Mouse (Mus musculus): ENCODE results near the gene Cela1. TPM values are rescaled to one million over a fixed set of nuclear protein-coding genes. Genes with fewer than 3 reads are reported as not detected.

Cela1 gene
- polyA plus RNA-seq, 1 experiment from 2014 or later = 17.0 TPM

- peak overlapping the region; percentile 6; the same call in 1 of the 2 replicates for H3K9ac ChIP-seq
- no peaks in the 10 kb centered on the region for H3K9me3 ChIP-seq (replicated peaks)
- H3K27ac ChIP-seq (replicated peaks) = peak overlapping the region; percentile 84
- WGBS (ENCODE audit: insufficient replicate concordance) = 10% methylated on average over 12 of the region's 12 CpGs
- peak overlapping the region; percentile 9; the same call in 1 of the 2 replicates for H3K4me3 ChIP-seq (replicated peaks)
- ATAC-seq (ENCODE audit: insufficient read depth) = peak; percentile 86
- peak overlapping the region; percentile 49 for H3K4me2 ChIP-seq
- no peaks in the 10 kb centered on the region for H3K36me3 ChIP-seq (replicated peaks)
- H3K4me1 ChIP-seq (replicated peaks) = peaks cover 48% of the 10 kb centered on the region
- H3K27me3 ChIP-seq = no peaks in the 10 kb centered on the region
Measured at GRCm38 (mm10) chr15:100673585-100674391, 13.9 kb downstream of the Cela1 start.

GRCm38 (mm10) chr15:100670833-100671232, 16.9 kb downstream of the Cela1 start:
- Histone ChIP-seq H3K4me2 (no peak overlapping the region), H3K27ac (replicated peaks) (no peak overlapping the region), H3K4me1 (replicated peaks) (peaks cover 65% of the 10 kb centered on the region), H3K36me3 (replicated peaks) (no peaks in the 10 kb centered on the region), H3K27me3 (no peaks in the 10 kb centered on the region), H3K9me3 (replicated peaks) (no peaks in the 10 kb centered on the region), H3K4me3 (replicated peaks) (no peak overlapping the region), H3K9ac (no peak overlapping the region)
- no peak for ATAC-seq (ENCODE audit: insufficient read depth)
- 81% methylated on average over 5 of the region's 5 CpGs for WGBS (ENCODE audit: insufficient replicate concordance)

- Histone ChIP-seq H3K27ac (replicated peaks) (no peak overlapping the region), H3K4me2 (no peak overlapping the region), H3K9me3 (replicated peaks) (no peaks in the 10 kb centered on the region), H3K4me1 (replicated peaks) (peaks cover 66% of the 10 kb centered on the region), H3K27me3 (no peaks in the 10 kb centered on the region), H3K9ac (no peak overlapping the region), H3K4me3 (replicated peaks) (no peak overlapping the region), H3K36me3 (replicated peaks) (no peaks in the 10 kb centered on the region)
- ATAC-seq (ENCODE audit: insufficient read depth) = no peak
- WGBS (ENCODE audit: insufficient replicate concordance) = 58% methylated on average over 8 of the region's 8 CpGs
Measured at GRCm38 (mm10) chr15:100670004-100670403, 17.7 kb downstream of the Cela1 start.

- no peaks in the 10 kb centered on the region for H3K27me3 ChIP-seq
- H3K4me1 ChIP-seq (replicated peaks) = peaks cover 66% of the 10 kb centered on the region
- H3K4me3 ChIP-seq (replicated peaks) = peak within 1 kb of the TSS; percentile 64
- H3K27ac ChIP-seq (replicated peaks) = peak within 1 kb of the TSS; percentile 43
- no peaks in the 10 kb centered on the region for H3K9me3 ChIP-seq (replicated peaks)
- H3K9ac ChIP-seq = peak within 1 kb of the TSS; percentile 62
- peak; percentile 34; the same call in 1 of the 2 replicates for ATAC-seq (ENCODE audit: insufficient read depth)
- H3K36me3 ChIP-seq (replicated peaks) = no peaks in the 10 kb centered on the region
- 20% methylated on average over 20 of the region's 20 CpGs for WGBS (ENCODE audit: insufficient replicate concordance)
- peak within 1 kb of the TSS; percentile 74 for H3K4me2 ChIP-seq
Measured at GRCm38 (mm10) chr15:100669337-100669736, 18.4 kb downstream of the Cela1 start, which contains the start of gene Bin2. TSS of gene Bin2 (minus strand) at chr15:100669553.

GRCm38 (mm10) chr15:100667871-100668545, 19.7 kb downstream of the Cela1 start:
- Histone ChIP-seq H3K9me3 (replicated peaks) (no peaks in the 10 kb centered on the region), H3K4me2 (peak overlapping the region; percentile 74), H3K36me3 (replicated peaks) (no peaks in the 10 kb centered on the region), H3K9ac (no peak overlapping the region), H3K27me3 (no peaks in the 10 kb centered on the region), H3K4me1 (replicated peaks) (peaks cover 66% of the 10 kb centered on the region), H3K4me3 (replicated peaks) (peak overlapping the region; percentile 64), H3K27ac (replicated peaks) (no peak overlapping the region)
- WGBS (ENCODE audit: insufficient replicate concordance) = 46% methylated on average over 5 of the region's 5 CpGs
- ATAC-seq (ENCODE audit: insufficient read depth) = no peak

- H3K4me1 ChIP-seq (replicated peaks) = peaks cover 66% of the 10 kb centered on the region
- H3K9me3 ChIP-seq (replicated peaks) = no peaks in the 10 kb centered on the region
- 0 out of 2 replicates have a peak overlapping the region, but pooled peaks have one; percentile 1 for H3K9ac ChIP-seq
- peak overlapping the region; percentile 31 for H3K4me2 ChIP-seq
- H3K27me3 ChIP-seq = no peaks in the 10 kb centered on the region
- H3K27ac ChIP-seq (replicated peaks) = peak overlapping the region; percentile 26; the same call in 1 of the 2 replicates
- ATAC-seq (ENCODE audit: insufficient read depth) = no peak
- no peaks in the 10 kb centered on the region for H3K36me3 ChIP-seq (replicated peaks)
- peak overlapping the region; percentile 64 for H3K4me3 ChIP-seq (replicated peaks)
- WGBS (ENCODE audit: insufficient replicate concordance) = 30% methylated on average over 6 of the region's 6 CpGs
Measured at GRCm38 (mm10) chr15:100667420-100667819, 20.3 kb downstream of the Cela1 start.

- Histone ChIP-seq H3K4me1 (replicated peaks) (peaks cover 66% of the 10 kb centered on the region), H3K9me3 (replicated peaks) (no peaks in the 10 kb centered on the region), H3K4me3 (replicated peaks) (peak overlapping the region; percentile 13), H3K4me2 (peak overlapping the region; percentile 31), H3K27ac (replicated peaks) (peak overlapping the region; percentile 26; the same call in 1 of the 2 replicates), H3K36me3 (replicated peaks) (no peaks in the 10 kb centered on the region), H3K9ac (0 out of 2 replicates have a peak overlapping the region, but pooled peaks have one; percentile 1), H3K27me3 (no peaks in the 10 kb centered on the region)
- 9% methylated on average over 12 of the region's 12 CpGs for WGBS (ENCODE audit: insufficient replicate concordance)
- ATAC-seq (ENCODE audit: insufficient read depth) = no peak
Measured at GRCm38 (mm10) chr15:100666851-100667250, 20.9 kb downstream of the Cela1 start.

- Histone ChIP-seq H3K9me3 (replicated peaks) (no peaks in the 10 kb centered on the region), H3K4me3 (replicated peaks) (peak overlapping the region; percentile 3; the same call in 1 of the 2 replicates), H3K36me3 (replicated peaks) (no peaks in the 10 kb centered on the region), H3K4me2 (peak overlapping the region; percentile 31), H3K4me1 (replicated peaks) (peaks cover 66% of the 10 kb centered on the region), H3K9ac (no peak overlapping the region), H3K27ac (replicated peaks) (peak overlapping the region; percentile 26), H3K27me3 (no peaks in the 10 kb centered on the region)
- WGBS (ENCODE audit: insufficient replicate concordance) = 4% methylated on average over 7 of the region's 7 CpGs
- ATAC-seq (ENCODE audit: insufficient read depth) = 0 out of 2 replicates have a peak, but pooled peaks have one; percentile 43
Measured at GRCm38 (mm10) chr15:100666219-100666696, 21.5 kb downstream of the Cela1 start.

GRCm38 (mm10) chr15:100665411-100666218, 22.1 kb downstream of the Cela1 start:
- H3K4me2 ChIP-seq = peak overlapping the region; percentile 31
- no peaks in the 10 kb centered on the region for H3K36me3 ChIP-seq (replicated peaks)
- H3K27me3 ChIP-seq = no peaks in the 10 kb centered on the region
- no peak overlapping the region for H3K9ac ChIP-seq
- no peak for ATAC-seq (ENCODE audit: insufficient read depth)
- H3K9me3 ChIP-seq (replicated peaks) = no peaks in the 10 kb centered on the region
- H3K4me1 ChIP-seq (replicated peaks) = peaks cover 66% of the 10 kb centered on the region
- H3K4me3 ChIP-seq (replicated peaks) = peak overlapping the region; percentile 3; the same call in 1 of the 2 replicates
- peak overlapping the region; percentile 26 for H3K27ac ChIP-seq (replicated peaks)
- 21% methylated on average over 9 of the region's 9 CpGs for WGBS (ENCODE audit: insufficient replicate concordance)

GRCm38 (mm10) chr15:100664813-100665274, 22.9 kb downstream of the Cela1 start:
- 36% methylated on average over 9 of the region's 9 CpGs for WGBS (ENCODE audit: insufficient replicate concordance)
- peak; percentile 20; the same call in 1 of the 2 replicates for ATAC-seq (ENCODE audit: insufficient read depth)
- Histone ChIP-seq H3K4me3 (replicated peaks) (no peak overlapping the region), H3K27ac (replicated peaks) (no peak overlapping the region), H3K9me3 (replicated peaks) (no peaks in the 10 kb centered on the region), H3K4me1 (replicated peaks) (peaks cover 69% of the 10 kb centered on the region), H3K4me2 (0 out of 2 replicates have a peak overlapping the region, but pooled peaks have one; percentile 31), H3K27me3 (no peaks in the 10 kb centered on the region), H3K9ac (no peak overlapping the region), H3K36me3 (replicated peaks) (no peaks in the 10 kb centered on the region)

Measured in liver, embryonic 15.5 days (tissue).